Mouse (Mus musculus) E14TG2a.4 (cell line): ENCODE measurements at regions not wholly inside any gene's neighbourhood (a gene's known extent, or its start where the extent isn't known, plus 50 kb on each side); places are given as distances from the start of the nearest gene placed in this dataset.

Experiments
- CTCF ChIP-seq: conservative IDR thresholded peaks from 2 replicates; pipeline ENCODE4 v1.5.1; 2014; ENCODE audit warnings: low read length
- POU5F1 ChIP-seq: IDR thresholded peaks from 2 replicates; pipeline ENCODE4 v1.6.1; 2014; ENCODE audit warnings: low read length, borderline replicate concordance

DNA sequence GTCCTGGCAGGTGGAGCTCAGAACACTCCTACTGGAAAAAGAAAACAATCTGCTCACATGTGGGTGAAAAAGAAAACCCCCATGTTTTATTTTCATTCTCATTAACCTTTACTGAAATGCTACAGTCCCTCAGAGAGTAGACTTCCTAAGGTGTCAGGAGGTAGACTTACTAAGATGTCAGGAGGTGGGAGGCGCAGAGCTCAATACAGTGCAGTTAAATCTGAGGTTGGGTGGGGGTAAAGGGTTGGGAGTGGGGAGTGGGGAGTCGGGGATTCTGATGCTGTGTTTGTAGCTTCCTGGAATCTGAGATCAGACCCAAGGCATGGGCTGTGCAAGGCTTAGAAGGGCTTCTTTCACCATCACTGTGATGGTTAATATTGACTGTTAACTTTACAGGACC is 149.6 kb upstream of the Sstr4 start:
- no peak for TF ChIP-seq CTCF
- TF ChIP-seq POU5F1 = no peak
